Mouse (Mus musculus) naive thymus-derived CD4-positive, alpha-beta T cell, adult 5 months (primary cell): ENCODE results near the gene Olfr1287. TPM values are rescaled to one million over a fixed set of nuclear protein-coding genes. Genes with fewer than 3 reads are reported as not detected.

ENCODE experiments used
- polyA plus RNA-seq: library from polyadenylated mRNA; unstranded; fragments of 100-300 nt; shearing (Covaris generic); gene quantifications from one replicate; pipeline ENCODE4 v1.2.1, GENCODE M21; 2017

Olfr1287 gene
- polyA plus RNA-seq = not detected

DNA sequence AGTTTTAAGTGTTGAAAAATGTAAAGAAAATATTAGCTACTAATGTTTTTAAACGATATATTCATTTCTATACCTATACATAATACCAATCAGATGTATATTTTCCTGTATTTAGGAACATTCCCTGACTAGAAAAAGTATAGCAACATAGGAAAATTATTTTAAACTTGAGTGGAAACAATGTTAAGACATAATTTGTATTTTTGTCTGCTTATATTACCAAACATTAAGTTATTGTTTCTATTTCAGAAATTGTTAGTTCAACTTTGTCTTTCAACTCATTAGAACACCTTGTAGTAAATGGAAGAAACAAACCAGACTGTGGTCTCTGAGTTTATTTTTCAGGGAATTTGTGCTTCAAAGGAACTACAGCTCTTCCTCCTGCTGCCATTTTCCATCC lies at the start of gene Olfr1287:
Gene Olfr1287, plus strand, starts transcription at position 301 of the 400 bp plus-strand sequence.

GRCm38 (mm10) chr2:111422931-111423330 lies 26.0 kb upstream of the Olfr1287 start, which contains the start of gene Olfr1286:
TSS of gene Olfr1286 (minus strand) at chr2:111423115.

DNA sequence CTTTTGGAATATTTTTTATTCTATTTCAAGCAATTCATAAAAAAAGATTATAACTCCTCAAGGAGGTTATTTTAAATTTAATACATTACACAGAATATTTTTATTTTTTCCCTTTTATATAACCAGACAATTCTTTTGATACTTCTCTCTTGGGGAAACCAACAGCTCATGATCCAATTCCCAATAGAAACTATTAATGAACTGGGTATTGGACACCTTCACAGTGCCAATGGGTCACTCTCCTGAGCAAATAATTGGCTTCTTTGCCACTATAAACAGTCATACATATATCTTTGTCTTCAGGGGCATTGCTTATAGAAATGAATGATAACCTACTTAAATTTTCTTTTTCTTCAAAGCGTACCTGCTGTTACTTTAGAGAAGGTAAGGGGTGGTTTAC lies 24.9 kb downstream of the Olfr1287 start, which contains the start of gene Olfr1288:
Gene Olfr1288, plus strand, starts transcription at position 301 of the 400 bp plus-strand sequence.

GRCm38 (mm10) chr2:111480519-111480918 lies 31.6 kb downstream of the Olfr1287 start, which contains the start of gene Olfr1289:
TSS of gene Olfr1289 (plus strand) at chr2:111480819.

DNA sequence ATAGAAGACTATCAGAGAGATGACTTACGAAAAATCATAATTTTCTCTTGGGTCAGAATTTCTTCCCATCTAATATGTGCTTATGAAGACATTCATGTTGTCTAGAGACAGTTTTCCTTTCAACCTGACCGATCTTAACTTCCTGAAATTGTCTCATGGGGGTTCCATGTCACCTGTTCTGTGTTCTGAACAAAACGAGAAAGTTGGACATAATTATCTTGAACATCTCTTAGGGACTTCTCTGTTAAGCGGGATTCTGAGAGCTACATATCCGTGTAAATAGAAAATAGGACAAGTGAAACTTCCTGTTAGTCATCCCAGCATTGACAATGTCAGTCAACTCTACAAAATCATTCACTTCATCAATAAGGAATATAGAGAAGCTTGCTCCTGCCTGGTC lies 44.8 kb downstream of the Olfr1287 start, which contains the start of gene Olfr1290:
Gene Olfr1290, minus strand, starts transcription at position 101 of the 400 bp plus-strand sequence.

DNA sequence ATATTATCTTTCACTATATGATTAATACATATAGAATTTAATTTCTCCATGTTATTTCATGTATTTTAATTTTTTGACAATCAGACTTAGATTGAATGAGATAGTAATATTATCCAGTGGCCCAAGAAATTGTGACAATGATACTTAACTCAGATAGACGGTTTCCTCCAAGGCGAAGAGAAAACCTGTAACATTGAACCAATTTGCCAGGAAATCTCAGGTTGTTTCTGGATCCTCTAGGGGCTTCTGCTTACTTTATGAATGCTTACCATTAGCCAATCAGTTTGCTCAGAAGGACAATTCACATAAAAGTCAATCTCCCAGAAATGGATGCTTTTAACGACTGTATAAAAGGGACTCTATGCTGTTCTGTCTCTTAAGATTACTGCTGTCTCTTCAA lies 47.9 kb downstream of the Olfr1287 start, which contains the start of gene Olfr1291-ps1:
Gene Olfr1291-ps1, plus strand, starts transcription at position 301 of the 400 bp plus-strand sequence.

Other genes with a start within 250 kb of the Olfr1287 start
- not detected for gene 4930430A15Rik, start 219.5 kb upstream of the Olfr1287 start, polyA plus RNA-seq
- gene Olfr1275, start 213.9 kb upstream of the Olfr1287 start, polyA plus RNA-seq = not detected
- not detected for gene Olfr1276, start 194.6 kb upstream of the Olfr1287 start, polyA plus RNA-seq
- gene Olfr1277, start 175.0 kb upstream of the Olfr1287 start, polyA plus RNA-seq = 0.07 TPM
- not detected for gene Olfr1278, start 159.0 kb upstream of the Olfr1287 start, polyA plus RNA-seq
- gene Olfr1279, start 148.5 kb upstream of the Olfr1287 start, polyA plus RNA-seq = not detected
- not detected for gene Olfr1280, start 135.1 kb upstream of the Olfr1287 start, polyA plus RNA-seq
- not detected for gene Olfr1281, start 122.6 kb upstream of the Olfr1287 start, polyA plus RNA-seq
- gene Olfr1282, start 113.1 kb upstream of the Olfr1287 start, polyA plus RNA-seq = not detected
- not detected for gene Olfr1283, start 82.4 kb upstream of the Olfr1287 start, polyA plus RNA-seq
- gene Olfr1284, start 73.6 kb upstream of the Olfr1287 start, polyA plus RNA-seq = not detected
- gene Olfr1286, start 26.0 kb upstream of the Olfr1287 start, polyA plus RNA-seq = not detected
- gene Olfr1288, start 25.0 kb downstream of the Olfr1287 start, polyA plus RNA-seq = not detected
- gene Olfr1289, start 31.7 kb downstream of the Olfr1287 start, polyA plus RNA-seq = not detected
- not detected for gene Olfr1290, start 44.7 kb downstream of the Olfr1287 start, polyA plus RNA-seq
- 0.10 TPM for gene Olfr1291-ps1, start 48.0 kb downstream of the Olfr1287 start, polyA plus RNA-seq
- gene Olfr1293-ps, start 76.1 kb downstream of the Olfr1287 start, polyA plus RNA-seq = not detected
- not detected for gene Olfr1294, start 91.1 kb downstream of the Olfr1287 start, polyA plus RNA-seq
- not detected for gene Olfr1295, start 120.5 kb downstream of the Olfr1287 start, polyA plus RNA-seq
- not detected for gene Olfr1297, start 177.4 kb downstream of the Olfr1287 start, polyA plus RNA-seq
- gene Olfr1298, start 200.1 kb downstream of the Olfr1287 start, polyA plus RNA-seq = not detected
- gene Olfr1299, start 212.3 kb downstream of the Olfr1287 start, polyA plus RNA-seq = not detected